Mouse (Mus musculus) erythroblast, embryonic 14.5 days (primary cell): ENCODE results near the gene Mettl22.

Experiments used
- GATA1 ChIP-seq: IDR thresholded peaks from 2 replicates; pipeline ENCODE4 v1.6.1; 2012; ENCODE audit warnings: low read length, inconsistent platforms, mixed read lengths
- TAL1 ChIP-seq: IDR thresholded peaks from 3 replicates; pipeline ENCODE4 v1.6.1; 2012; ENCODE audit warnings: low read length, inconsistent platforms, mixed read lengths

- no peak for TF ChIP-seq GATA1
- TF ChIP-seq TAL1, result no peak
These were observed 17.3 kb upstream of the Mettl22 start for GRCm38 (mm10) chr16:8453301-8453700.
